Mouse (Mus musculus): Measurements from ENCODE around the gene Zic1. TPM values are rescaled to one million over a fixed set of nuclear protein-coding genes. Genes with fewer than 3 reads are reported as not detected.

Gene Zic1
- 0.19 and 0.28 TPM in 2 replicates for polyA plus RNA-seq (2012; rRNA removed)

DNA sequence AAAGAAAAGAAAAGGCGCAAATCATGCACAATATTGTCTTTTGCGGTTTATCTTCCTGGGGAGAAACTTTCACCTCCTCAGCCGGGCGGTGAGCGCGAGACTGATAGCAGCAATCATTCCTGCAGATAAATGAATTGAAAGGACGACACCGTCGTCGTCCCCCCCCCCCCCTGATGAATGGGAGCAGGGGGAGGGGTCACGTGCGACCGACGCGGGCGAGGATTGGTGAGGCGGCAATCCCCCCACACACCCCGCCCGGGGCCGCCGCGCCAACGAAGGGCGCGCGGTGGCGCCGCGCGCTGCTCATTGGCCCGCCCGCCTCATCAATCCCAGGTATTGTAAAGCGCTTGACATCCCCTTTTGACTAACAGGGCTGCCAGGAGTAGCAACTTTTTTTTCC lies at the start of gene Zic1:
TSS of gene Zic1 (minus strand) at position 147 of the 400 bp plus-strand sequence.
- DNase-seq, result no peak
- Histone ChIP-seq H3K27ac (ENCODE audit: control insufficient read depth, insufficient read depth, low read length) (no peak within 1 kb of the TSS), H3K4me1 (replicated peaks; ENCODE audit: control insufficient read depth, insufficient read depth, low read length) (peaks cover 5% of the 10 kb centered on the region; the same call in 1 of the 2 replicates), H3K4me3 (ENCODE audit: control insufficient read depth, insufficient read depth, low read length) (no peak within 1 kb of the TSS), H3K27me3 (ENCODE audit: control insufficient read depth, insufficient read depth, low read length) (peaks cover 22% of the 10 kb centered on the region; the same call in 1 of the 2 replicates), H3K36me3 (ENCODE audit: control insufficient read depth, insufficient read depth, low read length) (no peaks in the 10 kb centered on the region)
- 8% methylated on average over 33 of the region's 33 CpGs for WGBS
- no peak for TF ChIP-seq POLR2A (IDR thresholded peaks at IDR 0.05; ENCODE audit: control insufficient read depth, extremely low read depth, insufficient read depth, low read length, poor library complexity)
- no peak for TF ChIP-seq CTCF (IDR thresholded peaks at IDR 0.05; ENCODE audit: borderline replicate concordance, control insufficient read depth, extremely low read depth, insufficient read depth, low read length, poor library complexity)

DNA sequence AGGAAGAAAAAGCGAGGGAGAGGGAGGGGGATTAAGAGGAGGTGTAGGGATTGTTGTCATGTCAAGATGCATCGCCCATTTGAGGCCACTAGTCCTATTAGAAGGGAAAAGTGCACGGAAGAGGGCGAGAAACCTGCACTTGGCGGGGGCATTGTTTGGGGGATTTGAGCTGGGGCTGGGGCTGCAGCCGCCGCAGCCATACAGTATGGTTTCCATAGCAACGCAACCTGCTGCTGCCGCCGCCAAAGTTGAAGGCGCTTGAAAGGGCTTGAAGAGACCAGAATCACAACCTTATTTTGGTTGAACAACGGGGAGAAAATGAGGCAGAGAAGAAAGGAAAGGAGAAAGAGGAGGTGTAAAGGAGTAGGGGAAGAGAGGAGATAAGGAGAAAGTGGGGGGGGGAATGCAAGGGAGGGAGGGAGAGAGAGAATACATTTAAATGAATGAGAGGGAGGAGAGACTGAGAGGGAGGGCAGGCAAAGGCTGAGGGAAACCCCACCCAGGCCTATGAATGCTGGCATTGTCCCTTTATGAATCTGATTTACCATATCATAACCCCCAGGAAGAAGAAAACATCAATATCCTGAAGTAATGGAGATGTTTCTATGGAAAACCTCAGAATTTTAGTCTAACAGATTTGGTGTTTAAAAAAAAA lies 48.5 kb upstream of the Zic1 start:
- DNase-seq, result no peak
- no peak overlapping the region for H3K27ac ChIP-seq (ENCODE audit: control insufficient read depth, insufficient read depth, low read length)
- H3K4me3 ChIP-seq (ENCODE audit: control insufficient read depth, insufficient read depth, low read length), result no peak overlapping the region
- 5% methylated on average over 12 of the region's 12 CpGs for WGBS
- TF ChIP-seq POLR2A (IDR thresholded peaks at IDR 0.05; ENCODE audit: control insufficient read depth, extremely low read depth, insufficient read depth, low read length, poor library complexity) (no peak), CTCF (IDR thresholded peaks at IDR 0.05; ENCODE audit: borderline replicate concordance, control insufficient read depth, extremely low read depth, insufficient read depth, low read length, poor library complexity) (no peak)
- H3K36me3 ChIP-seq (ENCODE audit: control insufficient read depth, insufficient read depth, low read length), result no peaks in the 10 kb centered on the region
- no peaks in the 10 kb centered on the region for H3K27me3 ChIP-seq (ENCODE audit: control insufficient read depth, insufficient read depth, low read length)
- H3K4me1 ChIP-seq (replicated peaks; ENCODE audit: control insufficient read depth, insufficient read depth, low read length), result no peaks in the 10 kb centered on the region

DNA sequence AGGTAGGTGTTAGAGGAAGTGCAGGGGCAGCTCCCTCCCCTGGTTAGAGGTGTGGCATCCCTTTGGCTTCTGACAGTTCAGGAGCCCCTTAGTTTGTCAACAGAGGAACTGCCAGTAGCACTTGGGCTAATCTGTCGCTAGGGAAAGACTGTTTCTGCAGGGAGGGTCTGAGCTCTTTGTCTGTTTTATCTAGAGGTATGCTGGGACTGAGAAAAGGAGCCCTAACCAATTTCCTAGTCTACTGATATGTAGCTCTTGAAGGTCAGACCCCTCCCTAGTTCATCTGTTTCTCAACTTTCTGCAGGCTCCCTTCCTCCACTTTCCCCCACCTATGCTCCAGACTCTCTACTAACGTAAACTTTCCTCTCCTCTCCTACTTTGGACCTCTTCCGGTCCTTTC lies 44.2 kb upstream of the Zic1 start:
- H3K4me3 ChIP-seq (ENCODE audit: control insufficient read depth, insufficient read depth, low read length), result no peak overlapping the region
- 5% methylated on average over 3 of the region's 3 CpGs for WGBS
- H3K27ac ChIP-seq (ENCODE audit: control insufficient read depth, insufficient read depth, low read length), result no peak overlapping the region
- H3K36me3 ChIP-seq (ENCODE audit: control insufficient read depth, insufficient read depth, low read length), result no peaks in the 10 kb centered on the region
- DNase-seq, result no peak
- no peaks in the 10 kb centered on the region for H3K4me1 ChIP-seq (replicated peaks; ENCODE audit: control insufficient read depth, insufficient read depth, low read length)
- H3K27me3 ChIP-seq (ENCODE audit: control insufficient read depth, insufficient read depth, low read length), result peaks cover 12% of the 10 kb centered on the region
- TF ChIP-seq CTCF (IDR thresholded peaks at IDR 0.05; ENCODE audit: borderline replicate concordance, control insufficient read depth, extremely low read depth, insufficient read depth, low read length, poor library complexity) (no peak), POLR2A (IDR thresholded peaks at IDR 0.05; ENCODE audit: control insufficient read depth, extremely low read depth, insufficient read depth, low read length, poor library complexity) (no peak)

DNA sequence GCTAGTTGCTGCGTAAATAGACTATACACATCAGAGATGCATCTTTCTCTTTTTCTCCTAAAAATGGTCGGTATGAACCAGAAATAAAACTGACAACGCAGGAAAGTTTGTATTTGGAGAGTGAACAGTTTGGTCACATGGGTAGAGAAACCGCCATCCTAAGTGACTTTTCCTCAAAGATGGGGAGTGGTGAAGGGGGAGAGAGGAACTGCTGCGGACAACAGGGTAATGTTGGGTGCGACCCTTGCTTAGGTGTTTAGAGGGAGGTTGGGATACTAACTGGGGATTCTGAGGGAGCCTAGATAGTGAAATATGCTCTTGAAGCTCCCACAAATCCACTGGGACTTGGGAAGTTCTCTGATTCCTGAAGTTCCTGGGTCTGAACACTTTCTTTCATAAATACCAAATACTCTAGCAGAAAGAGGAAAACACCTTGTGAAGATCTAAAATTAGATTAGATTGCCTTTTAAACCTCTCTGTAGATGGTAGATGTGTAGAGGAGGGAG lies 40.7 kb upstream of the Zic1 start:
- WGBS, result 3% methylated on average over 6 of the region's 6 CpGs
- Histone ChIP-seq H3K36me3 (ENCODE audit: control insufficient read depth, insufficient read depth, low read length) (no peaks in the 10 kb centered on the region), H3K4me1 (replicated peaks; ENCODE audit: control insufficient read depth, insufficient read depth, low read length) (no peaks in the 10 kb centered on the region), H3K27me3 (ENCODE audit: control insufficient read depth, insufficient read depth, low read length) (peaks cover 12% of the 10 kb centered on the region), H3K4me3 (ENCODE audit: control insufficient read depth, insufficient read depth, low read length) (no peak overlapping the region), H3K27ac (ENCODE audit: control insufficient read depth, insufficient read depth, low read length) (no peak overlapping the region)
- no peak for TF ChIP-seq CTCF (IDR thresholded peaks at IDR 0.05; ENCODE audit: borderline replicate concordance, control insufficient read depth, extremely low read depth, insufficient read depth, low read length, poor library complexity)
- TF ChIP-seq POLR2A (IDR thresholded peaks at IDR 0.05; ENCODE audit: control insufficient read depth, extremely low read depth, insufficient read depth, low read length, poor library complexity), result no peak
- DNase-seq, result no peak

DNA sequence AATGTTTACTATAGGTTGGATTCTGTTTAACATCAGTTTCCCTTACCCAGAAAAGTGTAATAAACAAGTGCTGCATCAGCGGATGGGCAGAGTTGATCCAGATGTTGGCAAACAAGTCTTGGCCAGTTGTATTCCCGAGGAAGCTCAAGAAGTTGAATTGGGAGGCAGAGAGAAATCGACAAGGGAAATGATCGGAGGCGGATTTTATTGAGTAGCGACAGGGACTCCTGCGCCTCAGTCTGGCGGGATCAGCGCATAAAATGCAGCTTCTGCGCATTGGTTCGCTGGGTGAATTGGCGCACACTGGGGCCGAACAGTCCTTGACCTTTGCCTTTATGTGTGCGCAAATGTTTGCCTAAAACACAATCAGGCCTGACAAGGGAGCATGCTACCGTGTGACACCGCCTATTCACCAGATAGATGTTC lies 40.2 kb upstream of the Zic1 start:
- 7% methylated on average over 16 of the region's 16 CpGs for WGBS
- TF ChIP-seq CTCF (IDR thresholded peaks at IDR 0.05; ENCODE audit: borderline replicate concordance, control insufficient read depth, extremely low read depth, insufficient read depth, low read length, poor library complexity), result no peak
- TF ChIP-seq POLR2A (IDR thresholded peaks at IDR 0.05; ENCODE audit: control insufficient read depth, extremely low read depth, insufficient read depth, low read length, poor library complexity), result no peak
- no peak for DNase-seq
- Histone ChIP-seq H3K36me3 (ENCODE audit: control insufficient read depth, insufficient read depth, low read length) (no peaks in the 10 kb centered on the region), H3K4me3 (ENCODE audit: control insufficient read depth, insufficient read depth, low read length) (no peak overlapping the region), H3K27me3 (ENCODE audit: control insufficient read depth, insufficient read depth, low read length) (peaks cover 12% of the 10 kb centered on the region), H3K4me1 (replicated peaks; ENCODE audit: control insufficient read depth, insufficient read depth, low read length) (no peaks in the 10 kb centered on the region), H3K27ac (ENCODE audit: control insufficient read depth, insufficient read depth, low read length) (no peak overlapping the region)

DNA sequence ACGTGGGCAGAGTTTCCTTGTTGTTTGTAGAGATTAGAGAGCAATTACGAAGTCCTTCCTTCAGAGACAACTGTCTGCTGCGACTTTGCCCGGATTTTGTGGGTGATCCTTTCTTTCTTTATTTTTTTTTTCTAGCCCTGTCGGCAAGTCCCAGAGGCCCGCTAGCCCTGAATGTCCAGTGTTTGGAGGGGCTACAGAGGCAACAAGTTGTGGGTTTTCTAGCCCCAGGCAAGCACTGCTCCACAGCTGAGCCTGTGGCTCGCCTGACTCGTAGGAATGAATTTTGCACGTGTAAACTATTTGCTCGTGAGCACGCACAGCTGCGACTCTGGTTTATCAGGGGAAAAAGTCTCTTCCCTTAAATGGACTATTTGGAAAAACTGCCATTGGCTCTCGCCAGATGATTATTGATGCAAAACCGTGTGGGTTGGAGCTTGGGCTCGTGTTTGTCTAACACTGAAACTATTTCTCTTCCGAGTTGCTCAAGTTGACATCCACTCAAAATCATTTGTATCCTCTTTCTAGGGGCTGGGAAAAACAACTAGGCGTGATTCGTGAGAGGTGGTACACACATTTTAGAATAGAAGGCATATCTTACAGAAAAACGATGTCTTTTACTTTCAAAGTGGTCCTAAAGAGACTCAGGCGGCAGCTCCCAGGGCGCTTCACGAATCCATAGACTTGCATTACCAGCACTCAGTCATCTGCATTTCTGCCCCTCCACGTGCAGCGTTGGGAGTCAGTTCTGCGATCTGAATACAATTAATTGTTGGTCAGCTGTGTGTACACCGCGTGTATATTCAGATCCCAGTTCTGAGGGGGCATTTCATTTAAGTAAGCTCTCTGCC lies 39.5 kb upstream of the Zic1 start:
- TF ChIP-seq POLR2A (IDR thresholded peaks at IDR 0.05; ENCODE audit: control insufficient read depth, extremely low read depth, insufficient read depth, low read length, poor library complexity) (no peak), CTCF (IDR thresholded peaks at IDR 0.05; ENCODE audit: borderline replicate concordance, control insufficient read depth, extremely low read depth, insufficient read depth, low read length, poor library complexity) (no peak)
- Histone ChIP-seq H3K27me3 (ENCODE audit: control insufficient read depth, insufficient read depth, low read length) (peaks cover 12% of the 10 kb centered on the region), H3K4me1 (replicated peaks; ENCODE audit: control insufficient read depth, insufficient read depth, low read length) (no peaks in the 10 kb centered on the region)

More for the DNA sequence above, 39.5 kb upstream of the Zic1 start:
- no peak overlapping the region for H3K4me3 ChIP-seq (ENCODE audit: control insufficient read depth, insufficient read depth, low read length)
- 4% methylated on average over 27 of the region's 27 CpGs for WGBS
- H3K36me3 ChIP-seq (ENCODE audit: control insufficient read depth, insufficient read depth, low read length), result no peaks in the 10 kb centered on the region
- no peak for DNase-seq
- no peak overlapping the region for H3K27ac ChIP-seq (ENCODE audit: control insufficient read depth, insufficient read depth, low read length)
